Mouse (Mus musculus): Measurements from ENCODE around the gene Lcat. TPM values are rescaled to one million over a fixed set of nuclear protein-coding genes. Genes with fewer than 3 reads are reported as not detected.

Gene Lcat
- polyA plus RNA-seq, 2 experiments: 1.9 to 15.9 TPM

DNA sequence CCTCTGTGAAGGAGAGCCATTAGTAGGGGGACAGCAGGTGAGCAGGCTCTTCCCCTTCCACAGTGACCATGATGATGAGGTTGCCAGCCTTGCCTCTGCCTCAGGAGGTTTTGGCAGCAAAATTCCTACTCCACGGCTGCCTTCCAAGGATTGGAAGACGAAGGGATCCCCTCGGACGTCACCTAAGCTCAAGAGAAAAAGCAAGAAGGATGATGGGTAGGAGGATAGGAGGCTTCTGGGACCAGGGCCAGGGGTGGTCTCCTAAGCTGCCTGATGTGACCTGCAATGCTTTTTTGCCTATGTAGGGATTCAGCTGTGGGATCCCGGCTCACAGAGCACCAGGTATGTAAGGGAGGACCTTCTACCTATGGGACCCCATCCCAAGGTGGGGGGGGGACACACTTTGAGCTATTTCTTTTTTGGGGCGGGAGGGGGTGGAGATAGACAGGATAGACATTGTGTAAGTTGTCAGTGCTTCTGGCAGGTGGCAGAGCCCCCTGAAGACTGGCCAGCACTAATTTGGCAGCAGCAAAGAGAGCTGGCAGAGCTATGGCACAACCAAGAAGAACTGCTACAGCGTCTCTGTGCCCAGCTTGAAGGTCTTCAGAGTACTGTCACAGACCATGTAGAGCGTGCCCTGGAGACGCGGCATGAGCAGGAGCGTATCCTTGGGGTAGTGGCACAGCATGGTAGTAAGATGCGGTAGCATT lies 53.3 kb downstream of the Lcat start:
- Histone ChIP-seq H3K9ac (ENCODE audit: low read depth, low read length, severe bottlenecking) (no peak overlapping the region), H3K27me3 (ENCODE audit: control insufficient read depth, insufficient read depth, low read length) (no peaks in the 10 kb centered on the region), H3K4me1 (ENCODE audit: control insufficient read depth, insufficient read depth, low read length) (peaks cover 3% of the 10 kb centered on the region; the same call in 1 of the 2 replicates), H3K36me3 (ENCODE audit: control insufficient read depth, insufficient read depth, low read length) (peaks cover 89% of the 10 kb centered on the region), H3K4me3 (replicated peaks; ENCODE audit: low read length) (no peak overlapping the region), H3K27ac (replicated peaks; ENCODE audit: low read depth, low read length) (no peak overlapping the region), H3K4me2 (replicated peaks; ENCODE audit: low read depth, low read length, severe bottlenecking) (no peak overlapping the region), H3K9me3 (ENCODE audit: control insufficient read depth, low read length) (no peaks in the 10 kb centered on the region)
- no peak for ATAC-seq (ENCODE audit: low FRiP score, low read depth)
- WGBS: 94% methylated on average over 12 of the region's 12 CpGs
- DNase-seq (ENCODE audit: low spot score): no peak
- no peak for TF ChIP-seq POLR2A (IDR thresholded peaks at IDR 0.05; ENCODE audit: borderline replicate concordance, extremely low read depth, insufficient read depth, insufficient read length)

Small RNA genes within 50 kb of the gene (microRNA-seq; reads per million reads assigned to microRNA genes)
- gene Mir7074: not detected

Other genes starting within 250 kb of the Lcat start
- 52.8 and 68.4 TPM in 2 replicates for gene Acd, start 242.3 kb downstream of the Lcat start, polyA plus RNA-seq (2012; rRNA removed)
- 62.0 and 72.1 TPM in 2 replicates for gene Acd, start 242.3 kb downstream of the Lcat start, polyA plus RNA-seq (2014; fragmentation: Nextera tagmentation; extraction: Ambion mirVana)
- gene Pard6a, start 242.2 kb downstream of the Lcat start, polyA plus RNA-seq (2012; rRNA removed): 17.9 and 28.4 TPM in 2 replicates
- gene Pard6a, start 242.2 kb downstream of the Lcat start, polyA plus RNA-seq (2014; fragmentation: Nextera tagmentation; extraction: Ambion mirVana): 18.4 and 19.3 TPM in 2 replicates
- 0.18 TPM in 1 of 2 replicates, not detected in the other for gene 4933405L10Rik, start 235.7 kb downstream of the Lcat start, polyA plus RNA-seq (2012; rRNA removed)
- 0.29 TPM in 1 of 2 replicates, not detected in the other for gene 4933405L10Rik, start 235.7 kb downstream of the Lcat start, polyA plus RNA-seq (2014; fragmentation: Nextera tagmentation; extraction: Ambion mirVana)
- 43.3 and 45.4 TPM in 2 replicates for gene Enkd1, start 235.2 kb downstream of the Lcat start, polyA plus RNA-seq (2012; rRNA removed)
- 19.8 and 22.8 TPM in 2 replicates for gene Enkd1, start 235.2 kb downstream of the Lcat start, polyA plus RNA-seq (2014; fragmentation: Nextera tagmentation; extraction: Ambion mirVana)
- 10.5 and 11.7 TPM in 2 replicates for gene Gfod2, start 184.7 kb downstream of the Lcat start, polyA plus RNA-seq (2012; rRNA removed)
- 13.6 and 17.7 TPM in 2 replicates for gene Gfod2, start 184.7 kb downstream of the Lcat start, polyA plus RNA-seq (2014; fragmentation: Nextera tagmentation; extraction: Ambion mirVana)
- 31.3 and 37.4 TPM in 2 replicates for gene Ranbp10, start 116.0 kb downstream of the Lcat start, polyA plus RNA-seq (2012; rRNA removed)
- gene Ranbp10, start 116.0 kb downstream of the Lcat start, polyA plus RNA-seq (2014; fragmentation: Nextera tagmentation; extraction: Ambion mirVana): 12.2 and 15.0 TPM in 2 replicates
- gene Tsnaxip1, start 115.7 kb downstream of the Lcat start, polyA plus RNA-seq (2012; rRNA removed): 0.06 and 0.19 TPM in 2 replicates
- 0.18 and 0.62 TPM in 2 replicates for gene Tsnaxip1, start 115.7 kb downstream of the Lcat start, polyA plus RNA-seq (2014; fragmentation: Nextera tagmentation; extraction: Ambion mirVana)
- 92.2 and 98.0 TPM in 2 replicates for gene Cenpt, start 90.1 kb downstream of the Lcat start, polyA plus RNA-seq (2012; rRNA removed)
- 41.5 and 45.7 TPM in 2 replicates for gene Cenpt, start 90.1 kb downstream of the Lcat start, polyA plus RNA-seq (2014; fragmentation: Nextera tagmentation; extraction: Ambion mirVana)
- gene Thap11, start 88.2 kb downstream of the Lcat start, polyA plus RNA-seq (2012; rRNA removed): 70.7 and 83.1 TPM in 2 replicates
- 62.5 and 68.4 TPM in 2 replicates for gene Thap11, start 88.2 kb downstream of the Lcat start, polyA plus RNA-seq (2014; fragmentation: Nextera tagmentation; extraction: Ambion mirVana)
- 239 and 249 TPM in 2 replicates for gene Nutf2, start 82.8 kb downstream of the Lcat start, polyA plus RNA-seq (2012; rRNA removed)
- 259 and 271 TPM in 2 replicates for gene Nutf2, start 82.8 kb downstream of the Lcat start, polyA plus RNA-seq (2014; fragmentation: Nextera tagmentation; extraction: Ambion mirVana)
- gene Edc4, start 62.5 kb downstream of the Lcat start, polyA plus RNA-seq (2012; rRNA removed): 91.8 and 127 TPM in 2 replicates
- gene Edc4, start 62.5 kb downstream of the Lcat start, polyA plus RNA-seq (2014; fragmentation: Nextera tagmentation; extraction: Ambion mirVana): 39.6 and 49.1 TPM in 2 replicates
- gene Nrn1l, start 49.8 kb downstream of the Lcat start, polyA plus RNA-seq (2012; rRNA removed): 2.2 TPM in 2 replicates
- 0.45 and 1.1 TPM in 2 replicates for gene Nrn1l, start 49.8 kb downstream of the Lcat start, polyA plus RNA-seq (2014; fragmentation: Nextera tagmentation; extraction: Ambion mirVana)
- gene Pskh1, start 42.9 kb downstream of the Lcat start, polyA plus RNA-seq (2012; rRNA removed): 57.2 and 82.7 TPM in 2 replicates
- 33.1 and 37.6 TPM in 2 replicates for gene Pskh1, start 42.9 kb downstream of the Lcat start, polyA plus RNA-seq (2014; fragmentation: Nextera tagmentation; extraction: Ambion mirVana)
- 4.1 and 5.7 TPM in 2 replicates for gene Ctrl, start 9.5 kb downstream of the Lcat start, polyA plus RNA-seq (2012; rRNA removed)
- gene Ctrl, start 9.5 kb downstream of the Lcat start, polyA plus RNA-seq (2014; fragmentation: Nextera tagmentation; extraction: Ambion mirVana): 0.88 and 1.7 TPM in 2 replicates
- 31.8 and 45.8 TPM in 2 replicates for gene Psmb10, start 4.9 kb downstream of the Lcat start, polyA plus RNA-seq (2012; rRNA removed)
- gene Psmb10, start 4.9 kb downstream of the Lcat start, polyA plus RNA-seq (2014; fragmentation: Nextera tagmentation; extraction: Ambion mirVana): 37.8 and 38.8 TPM in 2 replicates
- gene Slc12a4, start 22.7 kb upstream of the Lcat start, polyA plus RNA-seq (2012; rRNA removed): 116 and 135 TPM in 2 replicates
- 46.0 and 56.2 TPM in 2 replicates for gene Slc12a4, start 22.7 kb upstream of the Lcat start, polyA plus RNA-seq (2014; fragmentation: Nextera tagmentation; extraction: Ambion mirVana)
- gene Dpep3, start 36.0 kb upstream of the Lcat start, polyA plus RNA-seq (2012; rRNA removed): not detected in 2 replicates
- gene Dpep3, start 36.0 kb upstream of the Lcat start, polyA plus RNA-seq (2014; fragmentation: Nextera tagmentation; extraction: Ambion mirVana): 0.11 TPM in 1 of 2 replicates, not detected in the other
- gene Dus2, start 48.0 kb upstream of the Lcat start, polyA plus RNA-seq (2012; rRNA removed): 24.4 and 25.6 TPM in 2 replicates
- 22.4 and 25.0 TPM in 2 replicates for gene Dus2, start 48.0 kb upstream of the Lcat start, polyA plus RNA-seq (2014; fragmentation: Nextera tagmentation; extraction: Ambion mirVana)
- gene Dpep2nb, start 62.6 kb upstream of the Lcat start, polyA plus RNA-seq (2012; rRNA removed): 0.05 TPM in 1 of 2 replicates, not detected in the other
- gene Dpep2nb, start 62.6 kb upstream of the Lcat start, polyA plus RNA-seq (2014; fragmentation: Nextera tagmentation; extraction: Ambion mirVana): 0.17 TPM in 1 of 2 replicates, not detected in the other
- 12.9 and 14.9 TPM in 2 replicates for gene Ddx28, start 68.5 kb upstream of the Lcat start, polyA plus RNA-seq (2012; rRNA removed)
- 17.2 and 19.5 TPM in 2 replicates for gene Ddx28, start 68.5 kb upstream of the Lcat start, polyA plus RNA-seq (2014; fragmentation: Nextera tagmentation; extraction: Ambion mirVana)
- gene Nfatc3, start 115.5 kb upstream of the Lcat start, polyA plus RNA-seq (2012; rRNA removed): 27.2 and 31.6 TPM in 2 replicates
- 7.8 and 9.6 TPM in 2 replicates for gene Nfatc3, start 115.5 kb upstream of the Lcat start, polyA plus RNA-seq (2014; fragmentation: Nextera tagmentation; extraction: Ambion mirVana)
- gene Esrp2, start 193.6 kb upstream of the Lcat start, polyA plus RNA-seq (2012; rRNA removed): 29.5 and 34.3 TPM in 2 replicates
- 38.8 and 38.9 TPM in 2 replicates for gene Esrp2, start 193.6 kb upstream of the Lcat start, polyA plus RNA-seq (2014; fragmentation: Nextera tagmentation; extraction: Ambion mirVana)
- 13.7 and 15.0 TPM in 2 replicates for gene Pla2g15, start 207.0 kb upstream of the Lcat start, polyA plus RNA-seq (2012; rRNA removed)
- gene Pla2g15, start 207.0 kb upstream of the Lcat start, polyA plus RNA-seq (2014; fragmentation: Nextera tagmentation; extraction: Ambion mirVana): 6.3 and 7.8 TPM in 2 replicates
- 42.1 and 57.6 TPM in 2 replicates for gene Slc7a6, start 225.5 kb upstream of the Lcat start, polyA plus RNA-seq (2012; rRNA removed)
- gene Slc7a6, start 225.5 kb upstream of the Lcat start, polyA plus RNA-seq (2014; fragmentation: Nextera tagmentation; extraction: Ambion mirVana): 55.7 and 73.1 TPM in 2 replicates

Measured in limb, embryonic 14.5 days (tissue).